Mouse (Mus musculus) G1E-ER4 (cell line): ENCODE data around the gene Pld3. TPM values are rescaled to one million over a fixed set of nuclear protein-coding genes. Genes with fewer than 3 reads are reported as not detected.

Experiments used
- GATA1 ChIP-seq: IDR thresholded peaks from one replicate; pipeline ENCODE4 v1.8.0; 2012; ENCODE audit warnings: low read length, inconsistent platforms
- polyA plus RNA-seq: library from polyadenylated mRNA; stranded (reverse); fragments of >175 nt; gene quantifications from 2 replicates; pipeline ENCODE4 v1.2.3, GENCODE M21; 2012

The Pld3 gene
- polyA plus RNA-seq, 1 experiment, result 13.4 TPM

DNA sequence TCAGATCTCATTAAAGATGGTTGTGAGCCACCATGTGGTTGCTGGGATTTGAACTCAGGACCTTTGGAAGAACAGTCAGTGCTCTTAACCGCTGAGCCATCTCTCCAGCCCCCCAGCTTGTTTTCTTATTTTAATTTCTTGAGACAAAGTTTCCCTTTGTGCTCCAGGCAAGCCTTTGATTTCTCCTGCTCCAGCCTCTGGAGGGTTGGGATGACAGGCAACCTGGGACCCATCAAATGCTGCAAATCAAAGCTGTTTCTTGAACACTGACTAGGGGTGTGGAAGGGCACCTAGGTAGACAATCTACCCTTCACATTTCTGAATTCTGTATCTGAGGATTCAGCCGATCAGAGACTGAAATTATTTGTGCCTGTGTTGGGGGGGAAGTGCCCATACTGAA lies 42.2 kb downstream of the Pld3 start:
- no peak for TF ChIP-seq GATA1

DNA sequence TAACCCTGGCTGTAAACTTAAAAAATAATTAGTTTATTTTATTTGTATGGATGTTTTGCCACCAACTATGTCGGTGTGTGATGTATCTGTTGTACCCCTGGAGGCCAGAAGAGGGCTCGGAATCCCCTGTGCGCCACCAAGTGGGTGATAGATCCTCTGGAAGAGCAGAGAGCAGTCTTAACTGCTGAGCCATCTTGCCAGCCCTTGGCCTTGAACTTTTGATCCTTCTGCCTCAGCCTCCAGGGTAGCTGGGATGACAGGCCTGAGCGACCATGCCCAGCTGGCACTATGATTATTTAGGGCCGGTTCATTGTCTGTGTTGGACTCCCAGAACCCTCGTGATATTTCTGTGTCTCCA lies 44.4 kb downstream of the Pld3 start:
- TF ChIP-seq GATA1, result no peak

DNA sequence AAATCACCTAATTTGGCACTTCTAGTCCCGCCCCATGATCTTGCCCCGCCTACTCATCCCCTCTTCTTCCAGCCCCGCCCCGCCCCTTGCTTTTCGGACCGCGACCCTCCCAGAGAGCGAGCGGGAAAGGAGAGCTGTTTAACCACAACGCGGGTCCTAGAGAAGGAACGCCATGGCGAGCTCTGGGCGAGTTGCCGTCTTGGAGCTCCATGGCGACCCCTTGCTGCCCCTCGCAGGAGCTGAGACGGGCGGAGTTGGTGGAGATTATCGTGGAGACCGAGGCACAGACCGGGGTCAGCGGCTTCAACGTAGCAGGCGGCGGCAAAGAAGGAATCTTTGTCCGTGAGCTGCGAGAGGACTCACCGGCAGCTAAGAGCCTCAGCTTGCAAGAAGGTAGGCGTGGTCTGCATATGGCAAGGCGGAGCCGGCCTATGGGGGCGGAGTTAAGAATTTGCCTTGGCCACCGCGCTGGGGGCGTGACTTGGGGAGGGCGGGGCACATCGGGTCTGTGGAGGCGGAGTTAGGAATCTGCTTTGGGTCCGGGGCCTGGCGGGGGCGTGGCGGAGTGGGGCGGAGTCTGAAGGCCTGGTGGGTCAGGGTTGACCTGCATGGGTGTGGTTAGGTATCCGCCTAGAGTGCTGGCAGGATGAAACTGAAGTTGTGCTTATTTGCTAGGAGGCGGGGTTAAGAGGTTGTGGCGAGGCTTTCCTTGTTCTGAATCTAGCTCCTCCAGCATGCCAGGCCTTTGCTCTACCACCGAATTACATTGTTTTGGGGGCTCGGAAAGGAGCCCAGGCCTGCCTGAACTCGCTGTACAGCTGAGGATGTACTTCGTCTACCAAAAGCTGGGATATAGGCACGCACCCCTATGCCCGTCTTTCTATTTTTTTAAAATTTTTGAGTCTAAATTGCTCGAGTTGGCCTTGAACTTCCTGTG lies 45.0 kb downstream of the Pld3 start:
- TF ChIP-seq GATA1, result no peak

DNA sequence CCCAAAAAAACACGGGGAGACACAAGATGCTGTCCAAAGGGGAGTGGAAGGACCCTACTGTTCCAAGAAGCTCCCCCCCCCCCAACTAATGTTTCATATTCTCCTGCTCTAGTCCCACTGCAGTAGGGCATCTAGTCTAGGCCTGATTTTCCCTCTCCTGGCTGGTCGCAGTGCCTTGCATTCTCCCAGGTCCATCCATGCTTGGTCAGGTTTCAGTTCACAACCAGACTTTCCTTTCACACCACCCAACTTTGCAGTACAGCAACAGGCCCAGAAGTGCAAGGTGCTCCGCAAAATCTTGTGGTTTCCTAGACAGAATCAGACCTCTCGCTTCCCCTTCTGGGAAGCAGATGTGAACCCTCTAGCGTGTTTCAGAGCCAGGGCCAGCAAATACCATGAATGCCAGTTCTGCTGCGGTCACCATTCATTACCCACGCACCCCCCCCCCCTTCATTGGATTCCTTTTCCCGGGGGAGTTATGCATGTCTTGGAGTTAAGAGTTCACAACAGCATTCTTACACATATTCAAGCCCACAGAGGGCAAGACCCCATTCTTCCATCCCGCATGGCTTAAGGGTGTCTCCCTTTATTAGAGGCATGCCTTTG lies 46.1 kb downstream of the Pld3 start:
- no peak for TF ChIP-seq GATA1

DNA sequence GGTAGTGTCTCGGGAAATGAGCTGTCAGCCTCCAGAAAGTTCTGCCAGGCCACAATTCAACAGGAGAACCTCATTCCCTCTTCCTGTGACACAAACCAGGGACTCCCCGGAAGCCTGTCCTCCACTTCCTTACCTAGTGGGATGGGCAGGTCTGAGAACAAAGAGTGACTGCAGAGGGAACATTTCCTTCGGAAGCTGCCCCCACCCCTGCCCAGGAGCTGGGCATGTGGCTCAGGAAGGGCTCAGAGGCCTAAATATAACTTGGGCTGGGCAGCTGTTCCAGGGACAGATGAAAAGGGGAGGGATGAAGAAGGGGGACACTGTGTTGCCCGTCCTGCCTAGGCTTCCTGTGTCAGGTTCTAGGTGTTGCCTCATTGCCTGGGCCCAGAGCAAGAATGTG lies 51.4 kb downstream of the Pld3 start:
- no peak for TF ChIP-seq GATA1

DNA sequence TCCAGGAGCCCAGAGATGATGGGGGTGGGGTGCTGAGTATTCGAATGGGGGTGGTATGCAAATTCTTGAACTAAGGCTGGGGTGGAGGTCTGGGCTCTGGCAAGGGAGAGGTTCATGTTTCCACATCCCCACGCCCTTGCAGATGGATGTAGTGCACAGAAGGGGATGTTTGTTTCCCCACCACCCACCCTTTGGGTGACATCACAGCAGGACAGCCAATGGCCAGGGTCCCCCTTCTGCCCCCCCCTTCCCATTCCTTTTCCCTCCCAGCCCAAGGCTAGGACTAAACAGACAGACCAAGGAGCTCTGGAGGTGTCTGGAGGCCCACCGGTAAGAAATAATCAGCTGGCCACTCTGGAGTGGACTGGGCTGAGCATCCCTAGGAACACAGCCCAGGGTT lies 54.0 kb downstream of the Pld3 start, which contains the start of gene Prx:
Gene Prx, plus strand, starts transcription at position 289 of the 400 bp plus-strand sequence.
- no peak for TF ChIP-seq GATA1

DNA sequence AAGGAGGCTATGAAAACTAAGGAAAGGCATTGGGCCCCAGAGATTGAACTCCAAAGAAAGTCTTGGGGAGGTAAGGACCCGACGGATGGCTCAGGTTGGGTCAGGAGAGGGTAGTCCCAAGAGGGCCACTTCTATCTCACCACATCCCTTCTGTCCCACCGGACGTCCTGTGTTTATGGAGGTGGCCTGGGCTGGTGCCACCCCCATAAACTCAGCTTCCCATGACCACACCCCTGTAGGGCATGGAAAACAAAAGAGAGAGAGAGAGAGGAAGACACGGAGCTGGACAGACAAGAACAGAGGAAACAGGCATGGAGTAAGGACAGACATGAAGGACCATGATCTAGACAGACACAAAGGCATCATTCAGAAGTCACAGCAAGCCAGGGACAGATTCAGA lies 59.6 kb downstream of the Pld3 start:
- no peak for TF ChIP-seq GATA1

DNA sequence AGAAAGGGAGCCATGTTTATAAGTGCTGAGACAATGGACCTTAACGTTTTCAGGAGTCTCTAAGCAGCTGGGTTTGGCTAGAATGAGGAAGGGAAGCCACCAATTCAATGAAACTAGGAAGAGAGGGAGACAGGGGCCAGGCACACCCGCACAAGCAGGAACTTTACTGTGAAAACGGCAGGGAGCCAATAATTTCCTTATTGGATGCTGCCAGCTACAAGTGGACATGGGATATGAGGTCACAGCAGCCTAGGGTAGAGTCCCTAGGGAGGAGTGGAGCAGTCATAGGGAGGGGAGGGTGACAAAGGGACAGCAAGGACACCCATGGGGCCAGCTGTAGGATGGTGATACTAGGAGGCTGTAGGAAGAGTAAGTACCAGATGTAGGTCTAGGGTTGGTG lies 60.0 kb downstream of the Pld3 start:
- no peak for TF ChIP-seq GATA1

DNA sequence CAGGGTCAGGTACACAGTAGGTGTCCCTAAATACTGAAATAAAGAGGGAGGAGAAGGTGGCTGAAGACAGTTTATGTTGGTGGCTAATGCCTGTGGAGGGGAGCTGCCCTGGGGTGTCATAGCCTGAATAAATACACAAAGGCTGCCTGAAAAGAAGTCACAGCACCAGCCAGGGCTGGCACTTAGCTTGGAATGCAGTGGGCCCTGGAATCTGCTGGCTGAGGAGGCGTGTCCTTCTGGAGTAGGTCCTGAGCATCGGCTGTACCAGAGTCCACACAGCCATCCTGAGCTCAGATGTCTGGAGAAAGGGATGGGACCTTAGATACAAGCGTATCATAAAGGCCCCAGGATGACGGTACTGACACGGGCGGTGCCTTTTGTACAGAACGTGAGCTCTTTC lies 61.2 kb downstream of the Pld3 start:
- no peak for TF ChIP-seq GATA1

DNA sequence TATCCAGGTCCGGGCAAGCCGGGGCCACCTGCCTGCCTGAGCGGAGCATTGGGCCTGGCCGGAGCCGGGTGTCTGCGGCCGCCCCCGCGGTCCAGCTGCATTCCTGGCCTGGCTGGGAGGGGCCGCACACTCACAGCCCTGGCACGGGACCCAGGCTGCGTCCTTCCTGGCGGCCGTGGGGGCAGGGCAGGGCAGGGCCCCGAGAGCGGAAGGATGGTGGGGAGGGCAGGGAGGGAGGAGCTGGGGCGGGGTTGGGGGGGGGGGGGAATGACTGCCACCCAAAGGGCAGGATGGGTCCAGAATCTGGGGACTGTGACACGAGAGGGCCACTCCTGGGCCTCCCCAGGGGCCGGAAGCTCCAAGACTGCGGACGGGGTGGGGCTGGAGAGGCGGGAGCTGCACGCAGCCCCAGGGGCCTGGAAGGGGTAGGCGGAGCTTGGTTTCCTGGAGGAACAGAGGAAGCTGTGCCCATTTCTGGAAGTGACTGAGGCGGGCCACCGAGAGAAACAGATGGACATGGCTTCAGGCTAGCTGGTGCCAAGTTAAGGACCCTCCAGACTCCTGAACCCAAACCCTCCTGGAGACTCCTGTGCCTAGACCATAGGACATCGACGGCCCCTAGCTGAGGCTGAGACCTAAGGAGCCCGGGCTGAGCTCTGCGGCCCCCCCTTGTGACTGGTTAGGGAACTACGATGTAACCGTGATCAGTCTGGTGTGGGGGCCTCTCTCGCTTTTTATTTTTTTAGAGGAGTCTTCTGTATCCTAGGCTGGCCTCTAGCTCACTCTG lies 62.3 kb downstream of the Pld3 start:
- no peak for TF ChIP-seq GATA1

DNA sequence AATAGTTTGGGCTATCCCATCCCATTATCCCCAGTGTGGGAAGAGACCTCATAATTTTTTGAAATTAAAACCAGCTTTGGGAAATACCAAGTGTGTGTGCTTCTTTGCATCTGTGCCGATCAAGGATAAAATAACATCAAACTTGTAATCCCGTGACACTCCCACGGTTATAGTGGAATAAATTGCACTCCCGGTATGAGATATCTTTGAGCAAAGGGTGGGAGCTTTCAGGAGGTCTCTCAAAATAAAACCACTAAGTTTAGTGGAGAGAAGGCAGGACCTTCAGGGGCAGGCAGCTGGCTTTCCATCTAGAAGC lies 62.8 kb downstream of the Pld3 start:
- no peak for TF ChIP-seq GATA1

DNA sequence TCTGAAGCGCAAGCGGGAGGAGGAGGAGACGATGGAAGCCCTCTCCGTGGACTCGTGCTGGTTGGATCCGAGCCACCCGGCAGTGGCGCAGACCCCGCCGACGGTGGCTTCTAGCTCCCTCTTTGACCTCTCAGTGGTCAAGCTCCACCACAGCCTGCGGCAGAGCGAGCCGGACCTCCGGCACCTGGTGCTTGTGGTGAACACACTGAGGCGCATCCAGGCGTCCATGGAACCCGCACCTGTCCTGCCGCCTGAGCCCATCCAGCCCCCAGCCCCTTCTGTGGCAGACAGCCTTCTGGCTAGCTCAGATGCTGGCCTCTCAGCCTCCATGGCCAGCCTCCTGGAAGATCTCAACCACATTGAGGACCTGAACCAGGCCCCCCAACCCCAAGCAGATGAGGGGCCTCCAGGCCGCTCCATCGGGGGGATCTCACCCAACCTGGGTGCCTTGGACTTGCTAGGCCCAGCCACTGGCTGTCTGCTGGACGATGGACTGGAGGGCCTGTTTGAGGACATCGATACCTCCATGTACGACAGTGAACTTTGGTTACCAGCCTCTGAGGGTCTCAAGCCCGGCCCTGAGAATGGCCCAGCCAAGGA lies 63.6 kb downstream of the Pld3 start:
- no peak for TF ChIP-seq GATA1

DNA sequence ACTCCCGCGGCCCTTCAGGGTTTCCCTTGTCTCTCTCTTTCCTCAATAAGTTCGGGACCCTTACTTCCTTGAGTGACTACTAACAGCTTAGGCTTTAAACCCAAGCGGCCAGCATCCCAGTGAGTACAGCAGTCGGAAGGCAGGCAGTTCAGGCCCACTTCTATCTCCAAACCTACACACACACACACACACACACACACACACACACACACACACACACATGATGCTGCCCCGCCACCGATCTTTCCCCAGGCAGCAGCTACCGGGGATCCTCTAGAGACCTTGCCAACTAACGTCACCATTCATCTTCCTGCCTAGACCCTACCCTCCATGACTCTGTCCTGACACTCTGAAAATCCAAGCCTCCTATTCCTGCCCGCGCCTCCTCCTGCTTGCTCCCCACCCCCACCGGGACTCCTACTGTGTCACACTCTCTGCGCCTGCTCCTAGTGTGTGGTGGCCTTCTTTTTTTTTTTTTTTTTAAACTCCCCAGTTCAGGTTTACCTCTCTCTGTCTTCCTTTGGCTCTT lies 65.2 kb downstream of the Pld3 start:
- no peak for TF ChIP-seq GATA1

DNA sequence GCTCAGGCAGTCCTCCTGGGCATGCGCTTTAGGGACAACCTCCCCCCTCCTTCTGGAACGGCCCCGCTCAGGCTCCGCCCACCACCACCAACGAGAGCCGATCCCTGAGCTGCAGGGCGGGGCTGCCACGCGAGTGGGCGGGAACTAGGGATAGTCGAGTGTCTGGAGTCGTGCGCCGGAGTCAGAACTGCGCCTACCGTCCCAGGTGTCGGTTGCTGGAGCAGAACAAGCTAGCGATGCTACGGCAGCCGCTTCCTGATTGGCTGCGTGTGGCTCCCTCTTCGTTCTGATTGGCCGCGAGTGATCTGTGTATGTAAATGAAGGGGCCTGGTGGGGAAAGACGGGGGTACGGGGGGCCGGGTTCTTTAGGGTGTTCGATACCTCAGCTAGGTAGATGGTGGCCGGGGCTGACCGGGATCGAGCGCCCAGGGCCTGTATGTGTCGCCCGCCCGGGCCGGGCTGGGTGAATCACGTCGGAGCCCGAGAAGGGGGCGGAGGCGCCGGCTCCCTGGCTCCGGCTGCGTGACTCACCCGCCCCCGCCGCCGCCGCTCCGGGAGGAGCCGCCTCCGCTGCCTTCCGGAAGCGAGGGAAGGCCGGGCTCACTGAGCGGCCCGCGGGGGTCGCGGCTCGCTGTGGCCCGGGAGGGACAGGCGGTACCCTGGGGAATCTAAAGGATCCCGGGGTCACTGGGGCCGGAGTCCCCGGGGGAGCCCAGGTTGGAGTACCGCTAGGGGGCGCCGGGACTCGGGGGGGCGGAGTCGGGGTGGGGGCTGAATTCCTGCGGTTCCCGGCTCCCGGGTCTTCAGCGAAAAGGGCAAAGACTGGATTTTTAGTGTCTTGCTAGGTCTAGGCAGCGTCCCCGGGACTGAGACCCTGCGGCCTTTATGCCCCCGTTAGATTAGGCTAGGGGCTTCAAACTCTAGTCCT lies 66.0 kb downstream of the Pld3 start, which contains the start of gene Sertad1:
Gene Sertad1, plus strand, starts transcription at position 141 of the 928 bp plus-strand sequence.
- no peak for TF ChIP-seq GATA1
